Mouse (Mus musculus): ENCODE measurements around the gene Lrit3. TPM values are rescaled to one million over a fixed set of nuclear protein-coding genes. Genes with fewer than 3 reads are reported as not detected.
"Not testable (repeated sequence)": the region's sequence is repeated elsewhere in the genome, so short reads cannot be mapped to it uniquely, and the experiment has no call there.

The Lrit3 gene
- total RNA-seq, 1 experiment from 2014 or later, result not detected

DNA sequence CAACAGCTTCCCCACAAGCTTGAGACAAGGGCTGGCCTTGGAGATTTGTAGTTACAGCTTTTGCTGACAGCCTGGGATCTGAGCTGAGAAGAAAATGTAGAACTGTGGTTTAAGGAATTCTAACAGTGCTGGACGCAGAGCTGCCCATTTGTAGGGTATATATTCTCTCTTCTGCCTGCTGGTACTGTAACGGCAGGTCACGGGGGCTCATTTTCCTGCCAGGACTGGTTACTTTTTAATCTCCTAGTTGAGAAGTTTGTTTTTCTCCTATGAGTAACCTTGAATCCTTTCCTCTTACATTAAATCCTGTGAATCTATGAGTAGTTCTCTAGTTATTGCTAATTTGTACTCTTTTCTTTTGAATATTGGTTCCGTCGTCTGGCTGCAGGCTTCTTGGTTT lies 10.0 kb downstream of the Lrit3 start:
- no peak for ATAC-seq (ENCODE audit: extremely low read depth, insufficient number of reproducible peaks, low FRiP score, poor library complexity, severe bottlenecking)

DNA sequence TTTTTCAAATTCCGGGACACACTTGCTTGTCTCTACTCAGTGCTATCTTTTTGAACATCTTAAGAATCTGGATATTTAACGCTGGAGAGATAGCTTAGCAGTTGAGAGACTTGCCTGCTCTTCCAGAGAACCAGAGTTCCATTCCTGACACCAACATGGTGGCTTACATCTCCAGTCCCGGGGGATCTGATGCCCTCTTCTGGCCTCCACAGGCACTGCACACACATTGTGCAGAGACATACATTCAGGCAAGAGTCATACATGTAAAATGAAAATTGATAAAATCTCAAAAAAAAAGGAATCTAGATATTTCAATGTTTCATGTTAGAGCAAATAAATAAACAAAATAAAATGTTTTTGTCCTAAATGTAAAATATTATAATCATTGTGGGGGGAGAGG lies 21.1 kb downstream of the Lrit3 start:
- ATAC-seq (ENCODE audit: extremely low read depth, insufficient number of reproducible peaks, low FRiP score, poor library complexity, severe bottlenecking), result no peak

DNA sequence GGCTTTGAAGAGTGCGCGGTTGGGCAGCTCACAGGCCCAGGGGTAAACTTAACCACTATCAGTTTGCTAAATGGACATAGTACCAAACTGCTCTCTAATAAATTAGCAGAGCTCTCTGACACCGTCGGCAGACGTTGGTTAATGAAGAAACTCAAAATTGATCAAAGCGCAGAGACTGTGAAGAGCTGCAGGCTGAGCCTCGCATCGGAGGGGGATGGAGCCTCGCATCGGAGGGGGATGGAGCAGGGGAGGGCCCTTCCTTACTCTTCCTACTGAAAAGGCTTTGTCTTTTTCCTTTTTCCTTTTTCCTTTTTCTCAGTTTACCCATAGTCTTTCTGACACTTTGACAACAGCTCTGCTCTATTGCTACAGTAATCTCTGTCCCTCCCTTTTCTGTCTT lies 22.4 kb downstream of the Lrit3 start:
- no peak for ATAC-seq (ENCODE audit: extremely low read depth, insufficient number of reproducible peaks, low FRiP score, poor library complexity, severe bottlenecking)

DNA sequence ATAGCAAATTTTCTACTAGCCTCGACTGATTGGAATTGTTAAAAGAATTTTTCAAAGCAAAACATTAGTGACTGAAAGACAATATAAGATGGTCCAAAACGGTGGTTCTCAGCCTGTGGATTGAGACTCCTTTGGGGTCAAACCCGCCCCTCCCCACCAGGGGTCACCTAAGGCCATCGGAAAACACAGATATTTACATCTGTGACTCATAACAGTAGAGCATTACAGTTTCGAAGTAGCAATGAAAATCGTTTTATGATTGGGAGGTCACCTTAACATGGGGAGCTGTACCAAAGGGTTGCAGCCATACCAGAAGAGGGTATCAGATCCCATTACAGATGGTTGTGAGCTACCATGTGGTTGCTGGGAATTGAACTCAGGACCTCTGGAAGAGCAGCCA lies 32.6 kb downstream of the Lrit3 start:
- ATAC-seq (ENCODE audit: extremely low read depth, insufficient number of reproducible peaks, low FRiP score, poor library complexity, severe bottlenecking), result no peak

DNA sequence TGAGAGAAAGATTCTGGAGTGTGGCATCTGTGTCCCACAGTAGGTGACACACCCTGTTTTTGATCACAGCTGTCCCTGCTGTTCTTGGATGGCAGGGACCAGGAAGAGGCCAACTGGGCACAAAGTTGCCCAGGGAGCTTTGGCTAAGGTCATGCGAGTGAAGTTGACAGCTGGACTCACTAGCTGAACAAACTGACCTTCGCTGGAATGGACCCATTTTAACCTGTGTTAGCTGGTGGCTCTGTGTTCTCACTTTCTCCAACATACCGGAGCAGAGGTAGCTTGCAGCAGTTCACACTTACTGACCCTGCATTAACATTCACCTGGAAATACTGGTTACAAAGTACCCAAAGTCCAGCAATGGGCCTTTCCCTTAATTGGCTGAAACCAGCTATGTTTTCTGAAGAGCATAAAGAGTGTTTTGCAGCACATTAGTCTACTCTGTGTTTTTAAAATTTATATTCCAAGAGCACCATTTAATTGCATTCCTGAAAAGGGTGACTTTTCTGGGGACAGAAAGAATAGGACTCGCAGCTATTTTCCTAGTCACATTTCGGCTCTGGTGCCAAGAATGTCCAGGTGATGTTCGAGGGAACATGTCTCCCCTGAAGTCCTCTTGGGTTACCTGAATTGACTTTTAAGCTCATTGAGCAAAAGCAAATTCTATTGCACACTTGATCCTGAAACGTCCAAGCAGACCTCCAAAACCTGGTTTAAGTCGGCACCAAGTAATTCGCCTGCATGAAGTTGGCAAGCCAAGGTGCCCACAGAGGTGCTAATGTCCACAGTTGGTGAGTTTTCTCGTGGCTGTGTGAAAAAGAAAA lies 36.6 kb downstream of the Lrit3 start:
- no peak for ATAC-seq (ENCODE audit: extremely low read depth, insufficient number of reproducible peaks, low FRiP score, poor library complexity, severe bottlenecking)

DNA sequence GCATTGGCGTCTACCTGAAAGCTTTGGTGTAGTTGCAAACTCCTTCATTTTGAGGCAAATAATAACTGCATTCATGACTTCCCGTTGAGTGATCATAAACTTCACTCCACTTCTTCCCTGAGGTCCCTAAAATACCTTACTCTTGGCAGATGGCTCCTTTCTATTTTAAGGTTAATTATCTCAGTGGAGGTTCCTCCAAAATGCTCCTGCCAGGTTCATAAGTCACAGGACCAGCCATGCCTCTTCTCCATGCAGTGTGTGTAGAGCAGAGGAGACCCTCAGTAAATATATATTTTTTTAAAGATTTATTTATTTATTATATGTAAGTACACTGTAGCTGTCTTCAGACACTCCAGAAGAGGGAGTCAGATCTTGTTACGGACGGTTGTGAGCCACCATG lies 37.7 kb downstream of the Lrit3 start:
- ATAC-seq (ENCODE audit: extremely low read depth, insufficient number of reproducible peaks, low FRiP score, poor library complexity, severe bottlenecking), result no peak

DNA sequence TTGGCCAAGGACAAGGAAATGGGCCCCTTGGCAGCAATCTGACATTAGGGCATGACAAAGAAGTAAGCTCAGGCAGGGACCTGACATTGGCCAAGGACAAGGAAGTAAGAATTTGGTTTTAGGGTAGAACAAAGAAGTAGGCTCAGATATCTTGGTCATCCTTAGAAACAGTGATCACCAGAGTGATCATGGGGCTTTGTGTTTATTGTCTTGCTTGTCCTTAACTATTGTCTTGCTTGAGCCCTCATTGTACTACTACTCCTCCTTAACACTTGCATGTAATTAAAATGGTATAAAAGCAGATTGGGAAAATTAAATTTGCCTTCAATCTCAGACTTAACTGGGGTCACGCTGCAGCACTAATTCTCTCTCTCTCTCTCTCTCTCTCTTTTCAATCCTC lies 46.2 kb downstream of the Lrit3 start:
- not testable (repeated sequence) for ATAC-seq (ENCODE audit: extremely low read depth, insufficient number of reproducible peaks, low FRiP score, poor library complexity, severe bottlenecking)

DNA sequence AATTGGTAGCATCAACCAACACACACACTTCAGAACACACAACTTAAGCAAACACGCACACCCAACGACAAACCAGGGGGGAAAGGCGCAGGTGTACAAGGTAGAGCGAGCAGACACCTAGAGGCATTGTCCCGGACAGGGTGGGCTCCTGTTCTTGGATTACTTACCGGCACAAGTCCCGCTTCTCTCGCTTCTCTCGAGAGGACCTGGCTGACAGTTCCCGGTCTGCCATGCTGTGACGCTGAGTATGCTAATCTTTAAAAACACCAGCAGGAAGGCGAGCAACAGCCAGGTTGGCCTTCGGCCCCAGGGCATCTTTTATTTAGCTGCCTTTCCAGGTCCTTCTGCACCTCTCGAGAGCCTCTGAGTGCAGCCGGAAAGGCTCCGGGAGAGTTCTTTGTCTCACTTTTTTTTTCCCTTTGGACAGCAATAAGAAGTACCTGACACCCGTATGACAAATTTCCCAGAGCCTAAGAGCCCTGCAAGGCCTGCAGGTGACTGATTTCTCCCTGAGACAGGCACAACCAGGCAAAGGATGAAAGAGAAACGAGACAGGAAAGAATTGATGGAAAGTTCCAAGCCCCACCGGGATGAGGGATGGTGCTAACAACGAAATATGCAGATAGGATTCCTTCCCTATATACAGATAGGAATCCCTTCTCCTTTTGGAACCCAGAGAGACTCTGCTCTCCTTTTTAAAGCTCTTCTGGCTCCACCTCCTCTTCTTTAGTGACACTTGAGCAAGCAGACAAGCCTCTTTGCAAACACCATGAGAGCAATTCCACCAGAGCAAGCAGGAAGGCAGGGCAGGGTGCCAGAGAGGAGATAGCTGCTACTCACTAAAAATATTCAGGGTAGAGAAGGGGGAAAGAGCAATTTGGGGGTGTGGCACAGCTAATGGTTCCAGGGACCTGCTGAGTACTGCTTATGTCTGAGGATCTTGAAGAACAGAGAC lies 48.9 kb downstream of the Lrit3 start, which contains the start of gene Egf:
Gene Egf, minus strand, starts transcription at position 667 of the 955 bp plus-strand sequence.
- no peak for ATAC-seq (ENCODE audit: extremely low read depth, insufficient number of reproducible peaks, low FRiP score, poor library complexity, severe bottlenecking)

DNA sequence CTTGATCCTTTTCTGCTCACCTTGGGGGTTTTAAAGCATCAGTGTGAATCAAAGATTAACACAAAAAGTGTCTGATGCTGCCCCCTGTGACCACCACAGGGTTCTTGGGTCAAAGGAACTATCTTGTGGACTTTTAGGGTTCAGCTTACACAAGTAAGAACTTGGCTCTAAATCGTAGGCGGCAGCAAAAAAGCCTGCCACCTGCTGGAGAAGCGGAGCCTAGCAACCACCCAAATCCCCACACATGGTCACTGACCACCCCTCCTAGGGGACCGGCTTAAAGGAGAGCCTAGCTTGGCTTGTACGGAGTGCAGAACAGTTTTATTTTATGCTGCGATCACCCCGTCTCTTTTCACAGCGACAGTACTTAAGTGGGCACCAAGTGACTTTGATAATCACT lies 59.0 kb downstream of the Lrit3 start:
- ATAC-seq (ENCODE audit: extremely low read depth, insufficient number of reproducible peaks, low FRiP score, poor library complexity, severe bottlenecking), result no peak

DNA sequence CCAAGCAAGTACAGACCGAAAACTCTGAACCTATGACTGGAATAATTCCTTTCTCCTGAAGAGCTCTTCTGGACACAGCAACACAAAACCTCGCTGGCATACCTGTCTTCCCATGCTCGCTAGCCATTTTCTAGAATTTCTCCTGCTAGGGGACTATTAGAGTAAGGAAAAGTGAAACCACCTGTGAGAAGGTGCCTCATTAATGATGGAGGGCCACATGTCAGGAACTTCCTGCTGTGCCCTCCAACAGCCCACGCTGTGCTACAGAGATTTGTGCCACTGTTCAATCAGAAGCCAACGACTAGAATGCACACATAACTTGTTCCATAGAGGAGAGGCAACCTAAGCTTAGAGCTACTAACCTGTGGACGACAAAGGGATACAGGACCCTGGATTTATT lies 61.0 kb downstream of the Lrit3 start:
- ATAC-seq (ENCODE audit: extremely low read depth, insufficient number of reproducible peaks, low FRiP score, poor library complexity, severe bottlenecking), result no peak

DNA sequence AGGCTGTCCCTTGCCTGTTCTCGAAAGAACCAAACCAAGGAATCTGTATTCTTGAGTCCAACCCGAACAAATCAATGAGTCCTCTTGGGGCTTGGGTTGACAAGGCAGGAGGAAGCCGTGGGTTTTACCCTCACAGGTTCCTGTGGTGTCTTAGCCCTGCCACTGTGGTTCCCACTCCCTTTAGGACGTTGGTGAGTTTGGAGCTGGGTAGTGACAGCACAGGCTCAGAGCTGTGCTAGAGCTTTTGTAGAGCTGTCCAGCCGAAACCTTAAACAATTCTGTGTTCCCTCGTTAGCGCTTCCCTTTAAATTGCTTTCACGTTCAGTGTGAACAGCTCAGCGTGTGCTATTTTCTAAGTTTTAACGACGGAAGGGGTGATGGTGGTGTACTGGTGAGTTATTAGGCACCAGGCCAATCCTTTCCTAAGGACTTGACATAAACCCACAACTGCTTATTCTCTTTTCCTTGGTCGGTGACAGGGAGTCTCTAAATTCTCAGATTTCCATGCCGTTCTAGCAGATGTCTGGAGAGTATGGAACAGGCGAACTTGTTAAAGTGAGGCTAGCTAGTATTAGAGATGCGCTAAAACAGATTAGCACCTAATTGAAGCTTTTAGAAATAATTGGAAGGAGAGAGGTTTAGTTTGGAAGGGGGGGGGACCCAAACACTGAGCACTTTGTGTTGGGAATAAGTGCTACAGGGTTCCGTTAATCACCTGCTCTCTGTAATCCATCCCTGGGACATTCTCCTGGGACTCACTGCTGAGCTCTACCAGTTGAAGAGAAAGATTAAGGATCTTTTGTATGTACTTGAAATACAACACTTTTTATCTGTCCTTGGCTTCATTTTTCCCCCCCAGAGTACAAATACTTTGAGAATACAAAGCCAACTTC lies 65.3 kb downstream of the Lrit3 start:
- ATAC-seq (ENCODE audit: extremely low read depth, insufficient number of reproducible peaks, low FRiP score, poor library complexity, severe bottlenecking), result no peak

Other genes starting within 250 kb of the Lrit3 start
- 2.0 and 2.1 TPM in 2 replicates for gene Egf, start 48.7 kb downstream of the Lrit3 start, total RNA-seq (2017)
- 0.37 and 1.5 TPM in 2 replicates for gene Rrh, start 18.6 kb upstream of the Lrit3 start, total RNA-seq (2017)
- 4.1 and 6.3 TPM in 2 replicates for gene Gar1, start 27.4 kb upstream of the Lrit3 start, total RNA-seq (2017)
- gene Cfi, start 31.9 kb upstream of the Lrit3 start, total RNA-seq (2017), result not detected in 2 replicates
- 7.1 TPM in 2 replicates for gene Pla2g12a, start 74.6 kb upstream of the Lrit3 start, total RNA-seq (2017)
- gene Casp6, start 97.4 kb upstream of the Lrit3 start, total RNA-seq (2017), result 11.8 and 15.9 TPM in 2 replicates
- 4.7 and 4.9 TPM in 2 replicates for gene Mcub, start 166.2 kb upstream of the Lrit3 start, total RNA-seq (2017)